Mouse (Mus musculus): ENCODE measurements at regions not wholly inside any gene's neighbourhood (a gene's known extent, or its start where the extent isn't known, plus 50 kb on each side); places are given as distances from the start of the nearest gene placed in this dataset.
A peak's percentile ranks its signal among the peaks of the same experiment; 100 is the strongest.

DNA sequence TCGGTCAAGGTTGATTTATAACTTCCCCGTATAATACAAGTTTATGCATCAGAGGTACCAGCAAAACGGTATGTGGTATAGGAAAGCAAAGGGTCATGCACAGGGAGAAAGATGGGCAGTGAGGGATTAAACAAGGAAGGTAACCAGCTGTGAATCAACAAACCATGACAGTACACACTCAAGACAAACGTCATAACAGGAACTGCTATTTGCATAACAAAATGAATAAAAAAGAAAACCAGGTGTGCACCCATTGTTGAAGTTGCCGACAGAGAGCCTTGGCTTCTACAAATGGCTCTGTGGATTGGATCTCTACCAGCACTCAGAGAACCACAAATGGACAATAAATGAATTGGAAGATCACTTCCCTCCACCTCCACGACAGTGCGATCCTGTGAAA, 170.1 kb upstream of the Dkk2 start:
- DNase-seq (ENCODE audit: low spot score in 2 of 2) = no peak

DNA sequence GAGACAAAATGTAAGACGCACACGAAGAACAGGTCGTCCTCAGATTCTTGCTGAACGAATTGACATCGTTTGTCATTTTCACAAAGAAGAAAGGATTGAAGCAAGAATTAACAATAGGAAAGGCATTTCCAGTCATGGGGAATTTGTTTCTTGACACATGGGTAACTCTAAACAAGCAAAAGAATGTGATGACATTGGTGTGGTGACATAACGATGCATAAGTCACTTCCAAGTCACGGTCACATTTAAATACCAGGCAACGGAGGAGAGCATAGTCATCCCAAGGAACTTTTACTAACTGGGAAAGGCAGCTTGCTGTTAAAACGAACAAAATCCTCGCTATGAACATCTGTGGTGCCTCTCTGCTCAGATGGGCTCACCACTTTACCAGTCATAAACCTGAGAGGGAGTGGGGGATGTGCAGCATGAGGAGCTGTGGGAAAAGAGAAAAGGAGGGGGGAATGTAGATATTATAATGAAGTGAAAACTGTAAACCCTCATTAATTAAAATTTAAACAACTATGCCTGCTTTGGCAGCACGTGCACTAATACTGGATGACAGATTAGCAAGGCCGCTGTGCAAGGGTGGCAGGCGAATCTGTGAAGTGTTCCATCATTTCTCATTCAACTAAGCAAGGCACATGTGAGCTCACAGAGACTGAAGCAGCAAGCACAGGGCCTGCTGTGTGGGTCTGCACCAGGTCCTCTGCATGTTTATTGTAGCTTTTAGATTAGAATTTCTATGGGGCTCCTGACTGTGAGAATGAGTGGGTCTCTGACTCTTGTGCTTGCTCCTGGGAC, 167.2 kb upstream of the Dkk2 start:
- DNase-seq (ENCODE audit: low spot score in 2 of 2) = no peak

DNA sequence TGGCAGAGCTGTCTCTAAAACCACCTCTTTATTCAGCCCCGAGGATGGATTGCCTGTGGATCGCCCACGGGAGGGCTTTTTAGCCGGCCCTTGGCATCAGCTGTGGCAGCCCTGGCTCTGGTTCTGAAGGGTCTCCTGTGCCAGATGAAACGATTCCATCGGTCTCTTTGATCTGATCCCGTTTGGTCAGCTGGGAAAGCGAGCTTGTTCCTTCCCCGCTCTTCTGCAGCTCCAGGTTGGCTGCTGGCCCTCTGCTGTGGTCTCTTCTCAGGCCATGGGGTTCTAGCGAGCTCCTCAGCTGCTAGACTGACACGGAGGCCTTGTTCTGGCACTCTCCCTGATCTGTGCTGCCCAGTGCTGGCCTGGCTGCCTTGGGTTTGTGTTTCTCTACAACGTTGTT, 165.6 kb upstream of the Dkk2 start:
- no peak for DNase-seq (ENCODE audit: low spot score in 2 of 2)

DNA sequence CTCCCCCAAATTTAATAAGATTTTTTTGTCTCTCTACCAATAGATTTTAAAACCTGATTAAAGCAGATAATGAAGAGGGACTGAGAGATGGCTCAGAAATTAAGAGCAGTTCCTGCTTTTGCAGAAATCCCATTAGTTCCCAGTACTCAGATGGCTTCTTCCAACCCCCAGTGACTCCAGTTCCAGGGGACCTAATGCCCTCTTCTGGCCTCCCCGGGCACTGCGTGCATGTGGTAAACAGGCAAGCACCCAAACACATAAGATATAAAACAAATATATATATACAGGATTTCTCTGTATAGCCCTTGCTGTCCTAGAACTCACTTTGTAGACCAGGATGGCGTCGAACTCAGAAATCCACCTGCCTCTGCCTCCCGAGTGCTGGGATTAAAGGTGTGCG, 163.9 kb upstream of the Dkk2 start:
- no peak for DNase-seq (ENCODE audit: low spot score in 2 of 2)

DNA sequence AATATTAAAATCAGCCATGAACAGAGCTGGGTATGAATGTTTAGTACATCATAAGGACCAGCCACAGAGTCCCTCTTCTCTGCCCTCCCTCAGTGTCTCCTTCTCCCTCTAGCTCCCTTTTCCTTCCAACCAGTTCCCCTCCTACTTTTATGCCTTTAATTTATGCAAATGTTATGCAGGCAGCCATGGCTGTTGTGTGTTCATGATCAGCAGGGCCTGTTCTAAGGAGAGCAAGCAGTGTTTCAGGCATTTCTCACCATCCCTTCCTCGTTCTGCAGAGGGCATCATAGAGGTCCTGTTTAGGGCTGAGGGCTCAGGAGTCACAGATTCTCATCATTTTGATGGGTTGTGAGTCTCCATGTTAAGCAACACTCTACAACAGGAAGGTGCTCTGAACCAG, 162.4 kb upstream of the Dkk2 start:
- DNase-seq (ENCODE audit: low spot score in 2 of 2) = no peak

- DNase-seq (ENCODE audit: low spot score in 2 of 2) = no peak
These were observed 144.2 kb upstream of the Dkk2 start for GRCm38 (mm10) chr3:131940896-131941295.

GRCm38 (mm10) chr3:131941961-131942753, 142.9 kb upstream of the Dkk2 start:
- no peak for DNase-seq (ENCODE audit: low spot score in 2 of 2)

DNA sequence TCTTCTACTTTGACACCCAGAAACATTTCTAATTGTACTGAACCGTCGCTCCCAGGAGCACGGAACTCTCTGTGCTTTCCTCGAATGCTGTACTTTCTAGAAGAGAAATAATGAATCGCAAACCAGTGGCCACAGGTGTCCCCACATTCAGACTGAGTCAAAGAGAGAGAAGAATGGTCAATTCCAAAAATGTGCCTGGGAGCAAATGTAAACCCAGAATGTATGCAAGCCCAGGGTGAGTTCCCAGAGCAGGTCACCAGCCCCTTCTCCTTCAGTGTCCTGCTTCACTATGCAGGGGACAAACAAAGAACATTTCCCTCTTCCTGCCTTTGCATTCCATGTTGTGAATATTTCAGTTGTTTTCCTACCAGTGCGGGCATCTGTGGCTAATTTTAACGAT, 141.7 kb upstream of the Dkk2 start:
- no peak for DNase-seq (ENCODE audit: low spot score in 2 of 2)

DNA sequence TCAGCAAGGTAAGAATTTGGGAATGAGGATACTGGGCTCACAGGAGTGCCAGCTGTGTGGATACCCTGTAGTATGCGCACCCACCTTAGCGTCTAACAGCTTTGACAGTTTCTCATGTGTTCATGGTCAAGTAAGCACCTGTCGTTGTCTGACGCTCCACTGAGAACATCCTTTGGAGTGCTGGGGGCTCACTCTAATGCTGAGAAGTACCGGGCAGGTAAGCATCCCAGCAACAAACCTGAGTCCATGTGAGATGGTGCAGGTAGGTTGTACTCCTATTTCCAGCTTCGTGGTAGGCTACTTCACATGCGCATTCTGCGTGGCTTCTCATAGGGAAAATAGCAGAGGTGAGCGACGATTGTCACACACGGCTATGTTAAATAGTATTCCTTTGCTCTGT, 129.3 kb upstream of the Dkk2 start:
- DNase-seq (ENCODE audit: low spot score in 2 of 2) = no peak

GRCm38 (mm10) chr3:131960636-131961035, 124.5 kb upstream of the Dkk2 start:
- no peak for DNase-seq (ENCODE audit: low spot score in 2 of 2)

- no peak for DNase-seq (ENCODE audit: low spot score in 2 of 2)
These were observed 123.5 kb upstream of the Dkk2 start for GRCm38 (mm10) chr3:131961571-131961970.

- no peak for DNase-seq (ENCODE audit: low spot score in 2 of 2)
These were observed 122.2 kb upstream of the Dkk2 start for GRCm38 (mm10) chr3:131962870-131963269.

GRCm38 (mm10) chr3:131964952-131965351, 120.1 kb upstream of the Dkk2 start:
- no peak for DNase-seq (ENCODE audit: low spot score in 2 of 2)

- no peak for DNase-seq (ENCODE audit: low spot score in 2 of 2)
These were observed 119.5 kb upstream of the Dkk2 start for GRCm38 (mm10) chr3:131965456-131966160.

DNA sequence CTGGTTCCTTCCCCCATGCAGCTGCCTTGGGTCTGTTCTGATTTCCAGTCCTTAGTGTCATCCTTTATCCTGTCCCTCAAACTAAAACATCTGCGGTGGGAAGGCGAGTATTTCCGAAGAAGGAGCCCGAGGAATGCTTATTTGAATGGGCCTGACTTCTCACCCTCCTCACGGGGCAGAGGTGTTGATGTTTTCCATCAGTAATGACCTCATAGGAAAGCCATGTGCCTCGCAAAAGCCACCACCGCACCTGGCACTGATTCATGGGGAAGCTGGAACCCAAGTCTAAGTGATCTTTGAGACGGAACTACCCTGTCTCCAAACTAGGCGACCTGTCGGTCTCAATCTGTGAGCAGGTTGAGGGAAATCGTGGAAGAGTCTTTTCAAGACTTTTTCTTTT, 117.8 kb upstream of the Dkk2 start:
- no peak for DNase-seq (ENCODE audit: low spot score in 2 of 2)

- no peak for DNase-seq (ENCODE audit: low spot score in 2 of 2)
These were observed 114.3 kb upstream of the Dkk2 start for GRCm38 (mm10) chr3:131970827-131971226.

DNA sequence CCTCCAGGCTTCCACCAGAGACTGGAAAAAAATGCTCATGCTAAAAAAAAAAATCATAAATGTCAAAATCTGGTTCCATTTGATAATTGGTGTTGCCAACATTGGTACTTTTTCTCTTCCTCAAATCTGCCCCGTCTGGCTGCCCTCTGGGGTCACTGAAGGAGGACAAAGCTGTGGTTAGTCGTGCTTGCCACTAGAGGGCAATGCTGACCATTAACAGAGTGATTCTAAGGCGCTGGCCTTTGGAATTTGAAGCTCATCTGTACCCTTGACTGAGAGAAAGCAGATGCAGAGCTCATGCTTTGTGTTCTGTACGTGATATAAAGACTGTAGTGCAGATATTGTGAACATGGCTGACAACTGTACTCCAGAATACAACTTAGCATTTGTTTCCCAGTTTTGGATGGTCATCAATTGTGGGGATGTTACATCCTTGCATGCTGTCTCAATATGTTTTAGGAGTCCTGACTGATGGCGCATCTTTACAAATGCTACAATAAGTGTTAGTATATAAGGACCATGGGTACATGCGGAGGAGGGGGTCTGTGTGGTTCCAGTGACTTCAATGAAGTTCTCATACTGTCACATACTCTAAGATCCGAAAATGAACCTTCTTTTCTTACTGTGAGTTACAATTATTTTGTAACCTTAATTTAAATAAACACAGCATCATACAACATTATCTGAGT, 109.0 kb upstream of the Dkk2 start:
- peak in 1 of 2 experiments; percentile 28 for DNase-seq (ENCODE audit: low spot score in 2 of 2)

DNA sequence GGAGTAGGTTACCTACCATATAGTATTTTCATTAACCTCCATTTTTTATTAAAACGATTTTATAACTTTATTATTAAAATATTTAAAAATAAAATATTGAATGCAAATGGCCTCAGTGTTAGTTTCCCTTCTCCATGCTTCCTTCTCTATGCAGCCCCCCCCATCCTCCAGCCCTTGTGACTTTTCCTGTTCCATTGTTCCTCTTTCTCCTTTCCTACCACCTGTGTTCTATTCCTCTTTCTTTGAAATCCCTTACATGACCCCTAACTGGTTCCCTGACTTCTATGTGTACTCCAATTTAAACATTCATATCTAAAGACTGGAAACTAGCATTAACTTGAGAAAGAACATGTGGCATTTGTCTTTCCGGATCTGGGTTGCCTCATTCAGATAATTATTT, 101.8 kb upstream of the Dkk2 start:
- no peak for DNase-seq (ENCODE audit: low spot score in 2 of 2)

DNA sequence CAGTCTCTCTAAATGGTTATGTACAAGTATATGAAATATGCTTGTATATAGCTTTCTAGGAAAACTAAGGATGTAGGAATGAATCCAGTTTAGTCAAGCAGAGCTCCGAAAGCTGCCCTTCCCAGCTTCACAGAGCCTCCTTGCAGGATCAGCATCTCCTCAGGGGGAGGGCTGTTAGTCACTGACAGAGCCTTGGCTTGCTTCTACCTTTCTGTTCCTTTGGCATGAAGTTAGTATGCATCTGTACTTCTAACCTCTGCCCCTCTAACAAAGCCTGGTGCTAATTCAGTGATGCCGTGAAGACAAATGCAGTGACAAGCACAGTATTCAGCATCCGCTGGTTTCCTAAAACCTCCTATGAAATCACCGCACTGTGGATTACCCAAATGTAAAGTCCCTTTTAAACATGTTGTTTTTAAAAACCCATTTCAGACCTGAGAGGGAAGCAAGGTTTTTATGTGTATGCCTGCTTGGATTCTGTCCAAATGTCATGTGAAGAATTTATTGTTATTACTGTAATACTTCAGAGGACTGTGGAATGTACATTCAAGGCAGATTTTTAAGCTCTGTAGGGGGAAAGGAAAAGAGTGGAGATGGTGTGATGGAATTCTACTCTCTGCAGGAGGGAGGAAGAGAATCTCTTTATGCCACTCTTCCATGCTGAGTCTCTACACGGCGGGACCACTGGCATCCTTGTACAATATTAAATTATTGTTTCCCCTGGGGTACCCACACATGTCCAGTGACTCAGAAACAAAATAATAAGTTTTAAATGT, 86.1 kb upstream of the Dkk2 start:
- DNase-seq (ENCODE audit: low spot score in 2 of 2) = no peak

GRCm38 (mm10) chr3:132006191-132006590, 78.9 kb upstream of the Dkk2 start:
- DNase-seq (ENCODE audit: low spot score in 2 of 2) = no peak

DNA sequence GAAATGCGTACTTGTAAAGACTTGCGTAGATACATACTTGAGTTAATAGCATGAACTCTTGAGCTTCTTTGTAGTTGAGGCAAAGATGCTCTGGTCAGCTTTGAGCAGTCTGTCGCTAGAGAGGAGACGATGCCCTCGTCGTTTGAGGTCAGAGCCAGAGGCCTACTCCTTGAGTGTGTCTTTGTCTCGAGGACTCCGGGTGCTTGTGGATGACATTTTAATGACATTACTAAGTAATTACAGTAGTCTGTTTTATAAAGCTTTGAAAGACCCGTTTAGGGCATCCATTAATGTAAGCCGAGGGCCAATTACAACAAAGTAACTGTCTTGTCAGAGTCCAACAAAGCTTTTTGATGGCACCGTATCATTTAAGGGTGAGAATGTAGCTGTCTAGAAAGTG, 78.2 kb upstream of the Dkk2 start:
- no peak for DNase-seq (ENCODE audit: low spot score in 2 of 2)
